Comparison of ENCODE assay signal across 1 mouse cellular context in genomic region chr6:91130856-91131255, GRCm38 (mm10).
TF ChIP-seq lines count a peak whose summit lies in the region.

No protein-coding gene starts in this region.

TF ChIP-seq in MEL, 35 proteins besides CTCF, POLR2A, EP300 and RAD21 (continued from another document):
- TF ChIP-seq USF2 (IDR thresholded peaks at IDR 0.05; ENCODE audit: borderline replicate concordance in 1 of 2, insufficient read depth in 1 of 2, low read depth in 1 of 2, low read length in 2 of 2) (no peak), USF1 (IDR thresholded peaks at IDR 0.05; ENCODE audit: low read depth, low read length) (no peak), POLR2AphosphoS5 (IDR thresholded peaks at IDR 0.05; ENCODE audit: borderline replicate concordance, low read depth, low read length) (no peak), BHLHE40 (IDR thresholded peaks at IDR 0.05; ENCODE audit: borderline replicate concordance, low read depth, low read length) (no peak), ETS1 (IDR thresholded peaks at IDR 0.05; ENCODE audit: low read depth, low read length) (0 out of 2 replicates have a peak, but pooled peaks have one; percentile 32), NELFE (IDR thresholded peaks at IDR 0.05; ENCODE audit: low read depth, low read length) (no peak), MEF2A (IDR thresholded peaks at IDR 0.05; ENCODE audit: extremely low read depth, insufficient replicate concordance, low read depth, low read length, poor library complexity, severe bottlenecking) (no peak), GABPA (IDR thresholded peaks at IDR 0.05; ENCODE audit: low read depth, low read length) (no peak), TAL1 (IDR thresholded peaks at IDR 0.05; ENCODE audit: low read length) (peak; percentile 11; the same call in 1 of the 2 replicates), E2F4 (IDR thresholded peaks at IDR 0.05; ENCODE audit: borderline replicate concordance, low read depth, low read length) (no peak), MAFK (IDR thresholded peaks at IDR 0.05; ENCODE audit: borderline replicate concordance, low read depth, low read length) (no peak), HCFC1 (IDR thresholded peaks at IDR 0.05; ENCODE audit: low read depth, low read length) (no peak), ZC3H11A (IDR thresholded peaks at IDR 0.05; ENCODE audit: low read depth, low read length) (no peak), MYB (IDR thresholded peaks at IDR 0.05; ENCODE audit: low read depth, low read length) (no peak), MYC (IDR thresholded peaks at IDR 0.05; ENCODE audit: low read depth, low read length) (no peak), TCF12 (IDR thresholded peaks at IDR 0.05; ENCODE audit: low read depth, low read length) (0 out of 2 replicates have a peak, but pooled peaks have one; percentile 30), ZNF384 (IDR thresholded peaks at IDR 0.05; ENCODE audit: low read depth, low read length) (no peak)
